Mouse (Mus musculus): ENCODE results near the gene Fnbp1l. TPM values are rescaled to one million over a fixed set of nuclear protein-coding genes. Genes with fewer than 3 reads are reported as not detected.

Fnbp1l gene
- polyA plus RNA-seq, 1 experiment, result 6.2 TPM

DNA sequence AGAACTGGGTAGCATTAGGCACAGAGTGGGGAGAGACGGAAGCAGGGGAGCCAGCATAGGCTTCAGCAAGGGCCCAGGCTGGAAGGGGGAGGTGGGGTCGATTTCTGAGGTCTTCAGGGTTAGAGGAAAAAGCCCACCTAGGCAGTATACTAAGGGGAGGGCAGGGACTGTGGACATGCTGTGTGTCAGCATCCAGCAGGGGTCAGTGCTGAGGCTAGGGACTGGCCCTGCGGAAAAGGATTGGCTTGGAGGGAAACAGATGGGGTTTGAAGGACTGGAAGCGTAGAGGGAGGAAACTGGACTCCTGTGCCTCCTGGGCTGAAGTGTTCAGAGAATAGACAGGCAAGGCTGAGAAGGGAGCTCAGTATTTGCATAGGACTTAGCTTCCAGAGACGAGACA, 110.4 kb downstream of the Fnbp1l start:
- Histone ChIP-seq H3K4me1 (ENCODE audit: control insufficient read depth, insufficient read depth, low read length) (no peaks in the 10 kb centered on the region; the same call in 1 of the 2 replicates), H3K4me3 (replicated peaks; ENCODE audit: control insufficient read depth, low read depth, low read length) (no peak overlapping the region), H3K27ac (ENCODE audit: control insufficient read depth, insufficient read depth, low read depth, low read length, poor library complexity) (no peak overlapping the region)
- TF ChIP-seq CTCF (IDR thresholded peaks at IDR 0.05; ENCODE audit: control insufficient read depth, insufficient read depth, low read length) (peak; percentile 75), POLR2A (IDR thresholded peaks at IDR 0.05; ENCODE audit: borderline replicate concordance, control insufficient read depth, low read depth, low read length) (no peak)
- WGBS, result 30% methylated on average over 5 of the region's 5 CpGs

DNA sequence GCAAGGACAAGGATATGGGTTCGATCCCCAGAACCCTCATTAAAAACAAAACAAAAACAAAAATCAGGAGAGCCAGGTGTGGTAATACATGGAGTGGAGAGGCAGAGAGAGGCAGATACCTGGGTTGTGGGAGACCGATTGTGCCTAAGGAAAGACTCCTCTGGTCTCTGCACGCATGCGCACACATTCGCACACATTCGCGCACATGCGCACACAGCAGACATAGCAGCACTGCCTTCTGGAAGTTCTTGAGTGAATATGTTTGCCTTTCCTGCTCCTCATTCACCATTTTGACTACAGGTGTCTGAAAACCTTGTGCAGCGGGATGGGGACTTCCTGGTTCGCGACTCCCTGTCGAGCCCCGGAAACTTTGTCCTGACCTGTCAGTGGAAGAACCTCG, 111.7 kb downstream of the Fnbp1l start:
- TF ChIP-seq POLR2A (IDR thresholded peaks at IDR 0.05; ENCODE audit: borderline replicate concordance, control insufficient read depth, low read depth, low read length) (no peak), CTCF (IDR thresholded peaks at IDR 0.05; ENCODE audit: control insufficient read depth, insufficient read depth, low read length) (no peak)

DNA sequence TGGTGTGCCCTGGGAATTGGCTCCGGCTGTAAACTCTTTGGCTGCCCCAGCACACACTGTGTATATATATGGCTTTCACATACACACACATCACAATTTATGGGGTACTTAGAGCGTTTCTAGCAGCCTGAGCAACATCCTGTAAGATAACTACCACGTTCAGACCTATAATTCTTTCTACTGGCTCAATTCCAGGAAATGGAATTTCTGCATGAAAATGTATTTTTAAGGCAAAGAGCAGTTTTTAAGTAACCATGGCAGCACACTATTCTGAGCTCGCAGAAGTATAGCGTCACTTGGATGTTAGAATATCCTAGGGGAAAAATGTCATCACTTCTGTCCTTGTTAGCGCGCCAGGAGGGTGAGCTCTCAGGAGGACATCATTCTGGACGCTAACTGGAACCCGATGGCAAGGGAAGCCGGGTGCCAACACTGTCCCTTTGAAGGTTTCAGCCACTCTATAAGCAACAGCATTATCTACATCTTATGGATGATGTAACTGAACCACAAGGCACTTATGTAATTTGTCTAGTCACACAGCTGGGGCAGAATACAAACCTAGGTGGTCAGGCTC, 113.1 kb downstream of the Fnbp1l start:
- H3K4me1 ChIP-seq (ENCODE audit: control insufficient read depth, insufficient read depth, low read length), result no peaks in the 10 kb centered on the region; the same call in 1 of the 2 replicates

More for the DNA sequence above, 111.7 kb downstream of the Fnbp1l start:
- H3K4me1 ChIP-seq (ENCODE audit: control insufficient read depth, insufficient read depth, low read length), result no peaks in the 10 kb centered on the region; the same call in 1 of the 2 replicates
- 90% methylated on average over 14 of the region's 14 CpGs for WGBS
- H3K4me3 ChIP-seq (replicated peaks; ENCODE audit: control insufficient read depth, low read depth, low read length), result no peak overlapping the region
- no peak overlapping the region for H3K27ac ChIP-seq (ENCODE audit: control insufficient read depth, insufficient read depth, low read depth, low read length, poor library complexity)

DNA sequence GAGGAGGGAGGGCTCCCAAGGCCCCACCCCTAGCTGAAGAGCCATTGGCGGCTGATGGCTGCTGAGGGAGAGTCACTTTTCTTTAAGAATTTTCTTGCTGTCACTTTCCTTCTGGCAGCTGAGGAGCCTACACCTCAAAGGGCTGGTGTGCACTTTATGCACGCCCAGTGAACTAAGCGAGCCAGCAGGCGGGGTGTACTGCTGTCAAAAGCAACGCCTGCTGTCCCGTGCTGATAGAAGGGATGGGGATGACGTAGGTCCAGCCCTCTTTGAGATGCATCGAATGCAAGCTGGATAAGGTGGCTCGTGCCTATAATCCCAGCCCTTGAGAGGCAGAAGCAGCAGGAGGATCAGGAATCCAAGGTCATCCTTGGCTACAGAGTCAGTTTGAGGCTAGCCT, 118.6 kb downstream of the Fnbp1l start:
- Histone ChIP-seq H3K4me1 (ENCODE audit: control insufficient read depth, insufficient read depth, low read length) (no peaks in the 10 kb centered on the region; the same call in 1 of the 2 replicates), H3K27ac (ENCODE audit: control insufficient read depth, insufficient read depth, low read depth, low read length, poor library complexity) (no peak overlapping the region), H3K4me3 (replicated peaks; ENCODE audit: control insufficient read depth, low read depth, low read length) (no peak overlapping the region)
- TF ChIP-seq CTCF (IDR thresholded peaks at IDR 0.05; ENCODE audit: control insufficient read depth, insufficient read depth, low read length) (no peak), POLR2A (IDR thresholded peaks at IDR 0.05; ENCODE audit: borderline replicate concordance, control insufficient read depth, low read depth, low read length) (no peak)
- 75% methylated on average over 9 of the region's 9 CpGs for WGBS

More for the DNA sequence above, 113.1 kb downstream of the Fnbp1l start:
- WGBS, result 56% methylated on average over 10 of the region's 10 CpGs
- Histone ChIP-seq H3K27ac (ENCODE audit: control insufficient read depth, insufficient read depth, low read depth, low read length, poor library complexity) (no peak overlapping the region), H3K4me3 (replicated peaks; ENCODE audit: control insufficient read depth, low read depth, low read length) (no peak overlapping the region)
- no peak for TF ChIP-seq POLR2A (IDR thresholded peaks at IDR 0.05; ENCODE audit: borderline replicate concordance, control insufficient read depth, low read depth, low read length)
- no peak for TF ChIP-seq CTCF (IDR thresholded peaks at IDR 0.05; ENCODE audit: control insufficient read depth, insufficient read depth, low read length)

DNA sequence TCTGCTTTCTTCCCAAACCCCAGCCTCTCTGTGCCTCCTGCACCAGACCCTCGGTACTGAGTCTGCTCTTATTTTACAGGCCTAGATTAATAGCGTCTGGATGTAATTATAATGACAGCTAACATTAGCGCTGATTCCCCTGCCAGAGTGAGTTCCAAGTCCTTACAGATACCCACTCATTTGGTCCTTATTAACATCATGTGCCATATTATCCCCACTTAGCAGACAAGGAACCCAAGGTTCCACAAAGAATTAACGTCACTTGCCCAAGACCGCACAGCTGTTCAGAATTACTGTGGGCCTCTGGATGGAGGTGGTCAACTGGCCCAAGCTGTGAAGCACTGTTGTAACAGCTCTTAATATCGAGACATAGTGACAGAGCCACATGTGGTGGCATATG, 119.9 kb downstream of the Fnbp1l start:
- 85% methylated on average over 6 of the region's 6 CpGs for WGBS
- no peak for TF ChIP-seq POLR2A (IDR thresholded peaks at IDR 0.05; ENCODE audit: borderline replicate concordance, control insufficient read depth, low read depth, low read length)
- TF ChIP-seq CTCF (IDR thresholded peaks at IDR 0.05; ENCODE audit: control insufficient read depth, insufficient read depth, low read length), result no peak
- H3K27ac ChIP-seq (ENCODE audit: control insufficient read depth, insufficient read depth, low read depth, low read length, poor library complexity), result no peak overlapping the region
- no peak overlapping the region for H3K4me3 ChIP-seq (replicated peaks; ENCODE audit: control insufficient read depth, low read depth, low read length)
- no peaks in the 10 kb centered on the region; the same call in 1 of the 2 replicates for H3K4me1 ChIP-seq (ENCODE audit: control insufficient read depth, insufficient read depth, low read length)

DNA sequence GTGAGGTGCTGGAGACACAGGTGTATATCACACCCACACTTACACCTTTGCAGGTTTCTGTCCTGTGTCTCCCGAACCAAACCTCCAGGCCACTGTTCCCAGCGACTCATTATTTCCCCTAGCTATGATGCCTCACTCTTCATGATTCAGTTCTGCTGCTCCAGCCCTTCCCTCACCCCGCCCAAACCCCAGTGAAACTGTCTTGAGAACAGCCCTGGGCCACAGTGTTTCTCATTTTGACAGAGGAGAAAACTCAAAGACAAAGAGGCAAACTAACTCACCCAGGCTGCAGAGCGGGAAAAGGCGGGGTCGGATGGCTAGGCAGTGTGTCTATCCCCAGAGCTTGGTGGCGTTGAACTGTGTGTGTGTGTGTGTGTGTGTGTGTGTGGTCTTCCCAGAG, 121.0 kb downstream of the Fnbp1l start:
- 87% methylated on average over 7 of the region's 7 CpGs for WGBS
- TF ChIP-seq CTCF (IDR thresholded peaks at IDR 0.05; ENCODE audit: control insufficient read depth, insufficient read depth, low read length), result no peak
- no peak for TF ChIP-seq POLR2A (IDR thresholded peaks at IDR 0.05; ENCODE audit: borderline replicate concordance, control insufficient read depth, low read depth, low read length)
- no peak overlapping the region for H3K27ac ChIP-seq (ENCODE audit: control insufficient read depth, insufficient read depth, low read depth, low read length, poor library complexity)
- H3K4me3 ChIP-seq (replicated peaks; ENCODE audit: control insufficient read depth, low read depth, low read length), result no peak overlapping the region
- no peaks in the 10 kb centered on the region; the same call in 1 of the 2 replicates for H3K4me1 ChIP-seq (ENCODE audit: control insufficient read depth, insufficient read depth, low read length)

DNA sequence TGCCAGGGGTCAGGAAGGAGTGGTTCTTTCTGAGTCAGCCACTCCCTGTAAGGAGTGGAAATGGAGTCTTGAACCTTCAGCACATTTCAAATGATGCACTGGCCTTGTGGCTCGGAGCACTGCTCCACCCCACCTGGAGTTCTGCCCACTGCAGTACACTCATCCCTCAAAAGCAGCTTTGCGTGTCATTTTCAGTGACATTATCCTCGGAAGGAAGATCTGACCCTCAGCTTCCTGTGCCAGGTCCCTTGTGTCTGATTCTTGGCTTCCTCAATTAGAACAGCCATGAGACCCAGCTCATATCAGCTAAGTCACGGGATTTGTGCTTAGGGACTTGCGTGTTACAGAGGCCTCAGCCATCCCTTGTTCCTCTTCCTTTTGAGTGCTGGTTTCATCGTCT, 121.6 kb downstream of the Fnbp1l start:
- 65% methylated on average over 6 of the region's 6 CpGs for WGBS
- Histone ChIP-seq H3K4me1 (ENCODE audit: control insufficient read depth, insufficient read depth, low read length) (no peaks in the 10 kb centered on the region; the same call in 1 of the 2 replicates), H3K27ac (ENCODE audit: control insufficient read depth, insufficient read depth, low read depth, low read length, poor library complexity) (no peak overlapping the region), H3K4me3 (replicated peaks; ENCODE audit: control insufficient read depth, low read depth, low read length) (no peak overlapping the region)
- no peak for TF ChIP-seq CTCF (IDR thresholded peaks at IDR 0.05; ENCODE audit: control insufficient read depth, insufficient read depth, low read length)
- TF ChIP-seq POLR2A (IDR thresholded peaks at IDR 0.05; ENCODE audit: borderline replicate concordance, control insufficient read depth, low read depth, low read length), result no peak

DNA sequence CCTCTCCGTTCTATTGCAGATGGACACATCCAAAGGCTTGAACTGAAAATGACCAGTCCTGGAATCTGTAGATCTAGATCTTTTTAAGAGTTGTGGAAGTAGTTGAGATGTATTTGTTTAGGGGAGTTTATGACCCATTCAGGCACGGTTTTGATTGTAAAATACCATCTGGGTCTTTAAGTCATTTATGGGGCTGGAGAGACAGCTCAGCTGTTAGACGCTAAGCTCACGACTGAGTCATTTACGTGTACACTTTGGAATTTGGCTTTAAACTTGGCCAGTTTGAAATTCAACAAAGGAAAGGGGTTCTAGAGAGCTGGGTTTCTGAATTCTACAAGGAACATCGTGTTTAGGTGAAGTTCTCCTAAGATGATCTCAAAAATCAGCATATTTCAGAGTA, 124.8 kb downstream of the Fnbp1l start:
- no peaks in the 10 kb centered on the region for H3K4me1 ChIP-seq (ENCODE audit: control insufficient read depth, insufficient read depth, low read length)
- no peak for TF ChIP-seq POLR2A (IDR thresholded peaks at IDR 0.05; ENCODE audit: borderline replicate concordance, control insufficient read depth, low read depth, low read length)
- TF ChIP-seq CTCF (IDR thresholded peaks at IDR 0.05; ENCODE audit: control insufficient read depth, insufficient read depth, low read length), result no peak
- 83% methylated on average over 6 of the region's 6 CpGs for WGBS

More for the DNA sequence above, 124.8 kb downstream of the Fnbp1l start:
- Histone ChIP-seq H3K27ac (ENCODE audit: control insufficient read depth, insufficient read depth, low read depth, low read length, poor library complexity) (no peak overlapping the region), H3K4me3 (replicated peaks; ENCODE audit: control insufficient read depth, low read depth, low read length) (no peak overlapping the region)

Measured in bone marrow, adult 2 months (tissue).